Mouse (Mus musculus): ENCODE data around the gene Rcl1.

Rcl1 gene

DNA sequence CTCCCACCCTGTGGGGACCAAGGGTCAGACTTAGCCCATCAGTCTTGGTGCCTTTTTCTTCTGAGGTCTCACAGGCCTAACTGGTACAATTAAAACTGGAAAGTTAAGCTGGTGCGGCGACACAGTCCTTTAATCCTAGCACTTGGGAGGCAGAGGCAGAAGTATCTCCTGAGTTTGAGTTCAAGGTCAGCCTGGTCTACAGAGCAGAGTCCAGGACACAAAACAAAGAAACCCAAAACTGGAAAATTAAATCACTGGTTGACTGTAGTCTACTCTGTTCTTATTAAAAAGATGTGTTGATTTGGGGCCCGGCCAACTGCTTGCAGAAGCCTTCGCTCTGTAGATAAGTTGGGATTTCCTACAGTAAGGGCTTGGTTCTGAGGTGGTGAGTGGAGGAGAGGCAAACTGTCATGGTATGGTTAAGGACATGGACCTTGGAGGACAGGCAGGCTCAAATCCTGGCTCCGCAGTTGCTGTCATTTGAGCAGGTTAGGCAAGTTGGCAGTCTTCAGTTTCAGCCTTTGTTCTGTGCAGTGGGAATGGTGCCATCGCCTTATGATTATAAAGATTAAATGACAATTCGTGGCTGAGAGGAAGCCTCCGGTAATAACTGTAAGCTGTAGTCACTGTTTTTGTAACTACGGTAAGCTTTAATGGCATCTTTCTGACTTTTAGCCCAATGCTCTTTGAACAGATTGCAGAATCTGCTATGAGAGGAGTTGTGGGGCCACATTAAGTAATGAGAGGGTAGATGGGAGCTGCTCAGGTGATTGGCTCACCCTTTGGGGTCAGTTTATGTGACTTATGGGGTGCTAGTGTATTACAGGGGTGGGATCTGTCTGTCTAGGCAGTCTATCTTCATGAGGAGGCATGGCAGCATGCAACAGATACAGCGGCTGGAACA lies 12.8 kb downstream of the Rcl1 start:
- DNase-seq = no peak

DNA sequence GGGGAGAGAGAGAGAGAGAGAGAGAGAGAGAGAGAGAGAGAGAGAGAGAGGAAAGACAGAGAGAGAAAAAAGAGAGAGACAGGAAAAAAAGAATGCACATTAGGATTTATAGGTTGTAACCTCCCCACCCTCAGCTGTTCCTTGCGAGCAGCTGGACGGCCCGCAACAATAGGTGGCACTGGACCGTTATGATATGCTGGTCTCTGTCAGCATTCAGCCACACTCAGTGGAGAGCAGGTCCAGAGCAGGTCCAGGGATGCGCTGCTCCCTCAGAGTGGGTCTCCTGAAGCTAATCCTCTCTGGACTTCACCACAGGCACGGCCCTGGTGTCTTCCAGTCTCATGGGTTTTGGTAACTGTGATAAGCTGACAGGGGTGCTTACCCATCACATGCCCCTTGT lies 15.6 kb downstream of the Rcl1 start:
- DNase-seq = no peak

DNA sequence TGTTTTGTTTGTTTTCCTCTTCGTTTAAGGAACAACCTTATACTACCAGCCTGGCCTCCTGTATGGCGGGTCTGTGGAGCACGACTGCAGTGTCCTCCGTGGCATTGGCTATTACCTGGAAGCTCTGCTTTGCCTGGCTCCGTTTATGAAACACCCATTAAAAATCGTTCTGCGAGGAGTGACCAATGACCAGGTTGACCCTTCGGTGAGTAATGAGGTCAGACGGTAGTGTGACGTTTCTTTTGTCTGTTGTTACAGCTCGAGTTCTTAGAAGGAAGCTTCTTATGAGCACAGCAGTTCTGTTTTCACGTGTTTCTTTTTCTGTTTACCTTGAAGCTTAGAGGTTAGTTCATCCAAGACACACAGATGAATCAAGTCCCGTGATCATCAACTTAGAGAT lies 17.0 kb downstream of the Rcl1 start:
- no peak for DNase-seq

DNA sequence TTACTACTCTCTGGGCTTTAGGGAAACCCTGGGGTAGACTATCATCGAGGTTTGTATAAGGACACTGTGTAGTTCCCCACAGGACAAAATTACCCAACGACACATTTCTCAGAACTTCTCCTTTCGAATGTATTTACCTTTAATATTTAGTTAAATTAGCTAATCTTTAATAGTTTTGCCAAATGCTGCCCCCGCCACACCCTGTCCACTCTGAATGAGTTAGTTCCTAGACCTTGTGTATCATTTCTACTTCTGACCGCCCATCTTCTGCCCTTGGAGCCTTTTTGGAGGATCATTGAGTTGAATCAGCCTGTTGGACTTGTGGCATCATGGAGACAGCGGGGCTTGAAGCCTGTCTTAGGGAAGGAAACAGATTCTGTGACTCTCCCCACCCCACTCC lies 19.1 kb downstream of the Rcl1 start:
- DNase-seq = no peak

- DNase-seq = no peak
These were observed 20.2 kb downstream of the Rcl1 start for GRCm38 (mm10) chr19:29121394-29121793.

- no peak for DNase-seq
These were observed 23.9 kb downstream of the Rcl1 start for GRCm38 (mm10) chr19:29124886-29125585.

GRCm38 (mm10) chr19:29126347-29127015 lies 25.3 kb downstream of the Rcl1 start:
- no peak for DNase-seq

GRCm38 (mm10) chr19:29127331-29127730 lies 26.2 kb downstream of the Rcl1 start:
- no peak for DNase-seq

GRCm38 (mm10) chr19:29128217-29128616 lies 27.0 kb downstream of the Rcl1 start:
- no peak for DNase-seq

GRCm38 (mm10) chr19:29129551-29129950 lies 28.4 kb downstream of the Rcl1 start:
- no peak for DNase-seq

- no peak for DNase-seq
These were observed 30.0 kb downstream of the Rcl1 start for GRCm38 (mm10) chr19:29131171-29131570.

- no peak for DNase-seq
These were observed 33.1 kb downstream of the Rcl1 start for GRCm38 (mm10) chr19:29134293-29134692.

GRCm38 (mm10) chr19:29135172-29135736 lies 34.1 kb downstream of the Rcl1 start:
- DNase-seq = no peak

DNA sequence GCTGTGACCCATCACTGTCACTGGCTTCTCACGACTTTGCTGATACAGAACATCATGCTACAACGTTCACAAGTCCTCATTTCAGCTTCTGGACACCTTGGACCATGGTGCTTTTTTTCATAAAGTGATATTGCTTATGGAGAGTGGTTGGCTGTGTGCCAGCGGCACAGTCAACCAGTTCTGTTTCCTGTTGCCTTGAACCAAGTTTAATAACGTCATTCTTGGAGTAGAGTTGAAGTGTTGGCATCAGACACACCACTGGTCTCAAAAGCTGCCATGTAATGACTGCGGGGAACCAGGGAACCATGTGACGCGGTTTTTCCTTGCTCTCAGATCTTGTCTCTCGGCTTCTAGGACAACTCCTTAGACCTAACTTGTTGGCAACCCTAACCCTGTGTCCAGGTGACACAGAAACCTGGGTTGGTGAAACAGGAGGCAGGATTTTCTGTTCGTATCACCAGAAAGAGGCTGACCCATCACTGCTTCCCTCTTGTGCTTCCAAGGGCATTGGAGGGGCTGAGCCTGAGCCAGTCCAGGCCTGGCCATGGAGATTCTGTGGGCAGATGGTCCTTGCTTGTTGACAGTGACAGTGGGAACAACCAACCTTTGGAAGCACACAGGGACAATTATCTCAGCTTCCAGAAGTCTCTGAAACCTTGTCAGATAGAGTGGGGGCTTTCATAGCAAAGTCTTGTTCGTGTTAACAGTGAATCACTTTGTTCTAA lies 37.5 kb downstream of the Rcl1 start:
- DNase-seq = no peak

DNA sequence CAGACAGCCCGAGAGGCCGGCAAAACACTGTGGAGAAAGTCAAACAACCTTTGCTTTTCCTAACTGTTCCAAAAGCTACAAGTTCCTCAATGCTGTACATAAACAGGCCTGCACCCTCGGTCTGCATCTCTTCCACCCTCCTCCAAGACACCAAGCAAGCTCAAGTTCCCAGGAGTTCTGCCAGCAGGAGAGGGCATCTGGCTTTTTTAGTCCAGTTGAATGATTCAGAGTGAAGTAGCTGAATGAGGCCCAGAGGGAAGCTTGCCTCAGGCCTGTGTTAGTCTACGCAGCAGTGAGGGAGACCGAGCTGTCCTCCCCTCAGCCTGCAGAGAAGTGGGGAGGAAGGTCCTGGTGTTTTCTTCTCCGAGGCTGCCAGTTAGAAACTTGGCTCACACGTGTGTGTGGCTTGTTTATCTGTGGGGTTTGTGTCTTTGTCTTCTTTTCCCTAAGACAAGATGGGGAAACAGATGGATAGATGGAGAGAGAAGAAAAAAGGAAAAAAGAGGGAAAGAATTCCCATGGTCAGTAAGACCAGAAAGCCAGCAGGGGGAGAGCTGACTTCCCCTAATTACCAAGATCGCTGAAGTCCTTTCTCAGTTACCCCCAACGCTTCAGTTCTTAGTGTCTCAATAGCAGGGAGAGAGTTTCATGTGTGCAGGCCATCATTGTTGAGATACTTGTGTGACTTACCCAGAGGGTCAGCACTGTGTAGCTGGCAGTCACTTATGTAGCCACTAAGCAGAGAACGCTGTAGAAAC lies 38.7 kb downstream of the Rcl1 start:
- no peak for DNase-seq

- DNase-seq = no peak
These were observed 39.8 kb downstream of the Rcl1 start for GRCm38 (mm10) chr19:29140933-29141332.

GRCm38 (mm10) chr19:29142307-29142706 lies 41.1 kb downstream of the Rcl1 start:
- no peak for DNase-seq

DNA sequence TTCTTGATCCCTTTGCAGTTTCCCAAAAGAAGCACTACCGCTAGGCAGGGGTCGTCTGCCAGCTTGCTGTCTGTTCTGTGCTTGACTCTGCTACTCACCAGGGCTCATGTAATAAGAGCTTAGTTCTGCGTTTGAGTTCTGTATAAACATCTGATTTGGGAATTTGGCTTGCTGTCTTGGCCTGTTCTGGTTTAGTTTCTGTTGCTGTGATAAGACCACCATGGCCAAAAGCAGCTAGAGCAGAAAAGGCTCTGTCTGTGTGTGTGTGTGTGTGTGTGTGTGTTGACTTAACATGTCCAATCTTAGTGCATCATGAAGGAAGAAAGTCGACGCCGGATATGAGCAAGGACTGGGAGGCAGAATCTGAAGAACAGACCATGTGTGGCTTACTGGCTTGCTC lies 44.2 kb downstream of the Rcl1 start:
- no peak for DNase-seq

DNA sequence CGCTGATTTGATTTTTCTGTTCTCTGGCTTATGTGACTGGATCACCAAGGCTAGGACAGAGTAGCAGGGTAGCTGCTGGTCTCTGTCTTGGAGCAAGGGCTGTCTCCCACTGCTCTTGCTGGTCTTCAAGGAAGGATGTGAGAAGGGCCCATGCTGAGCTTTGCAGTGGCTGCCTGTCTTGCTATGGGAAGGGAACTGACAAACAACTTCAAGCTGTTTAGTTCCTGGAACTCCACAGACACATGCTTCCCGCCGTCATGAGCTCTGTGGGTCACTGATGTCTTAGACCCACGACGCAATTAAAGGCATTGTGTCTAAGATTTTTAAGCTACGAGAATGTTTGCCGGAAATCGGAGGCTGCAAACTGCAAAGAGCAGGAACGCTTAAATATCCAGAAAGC lies 45.6 kb downstream of the Rcl1 start:
- DNase-seq = no peak

DNA sequence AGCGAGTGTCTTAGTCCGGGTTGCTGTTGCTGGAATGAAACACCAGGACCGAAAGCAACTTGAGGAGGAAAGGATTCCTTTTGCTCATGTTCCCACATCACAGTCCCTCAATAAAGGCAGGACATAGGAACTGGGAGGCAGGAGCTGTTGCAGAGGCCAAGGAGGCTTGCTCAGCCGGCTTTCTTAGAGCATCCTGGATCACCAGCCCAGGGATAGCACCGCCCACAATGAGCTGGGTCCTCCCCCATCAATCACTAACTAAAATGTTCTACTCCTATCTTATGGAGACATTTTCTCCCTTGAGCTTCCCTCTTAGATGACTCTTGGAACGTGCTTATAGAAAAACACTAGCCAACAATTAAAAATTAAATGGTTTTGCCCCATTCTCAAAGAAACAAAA lies 48.4 kb downstream of the Rcl1 start:
- DNase-seq = no peak

- no peak for DNase-seq
These were observed 48.9 kb downstream of the Rcl1 start for GRCm38 (mm10) chr19:29150038-29150437.

DNA sequence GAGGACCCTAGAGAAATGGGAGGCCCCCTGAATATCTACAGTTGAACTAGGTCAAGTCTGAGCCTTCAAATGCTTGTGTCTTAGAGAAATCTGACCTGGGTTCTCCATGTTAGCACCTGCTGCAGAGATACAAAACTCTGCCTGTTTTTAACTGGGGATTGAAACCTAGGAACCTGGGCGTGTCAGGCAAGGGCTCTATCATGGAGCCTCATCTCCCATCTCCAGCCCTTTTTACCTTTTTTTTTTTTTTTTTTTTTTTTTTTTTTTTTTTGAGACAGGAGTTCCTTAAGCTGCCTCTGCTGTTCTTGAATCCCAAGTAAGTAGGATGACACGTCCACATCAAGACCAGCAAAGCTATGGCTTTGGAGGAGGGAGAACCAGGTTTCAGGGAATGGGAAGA lies 50.3 kb downstream of the Rcl1 start:
- DNase-seq = no peak

Measured in B cell, adult 2 months (primary cell).